Mouse (Mus musculus) c-Kit-positive CD71-positive TER-119-positive erythroid progenitor cells, embryonic 14.5 days (primary cell): ENCODE measurements around the gene Fars2.
"Not testable (repeated sequence)": the region's sequence is repeated elsewhere in the genome, so short reads cannot be mapped to it uniquely, and the experiment has no call there.

ENCODE experiments used
- DNase-seq: peaks from one replicate; pipeline ENCODE4 v3.0.0-alpha.2; 2013; ENCODE audit warnings: low spot score

Fars2 gene

DNA sequence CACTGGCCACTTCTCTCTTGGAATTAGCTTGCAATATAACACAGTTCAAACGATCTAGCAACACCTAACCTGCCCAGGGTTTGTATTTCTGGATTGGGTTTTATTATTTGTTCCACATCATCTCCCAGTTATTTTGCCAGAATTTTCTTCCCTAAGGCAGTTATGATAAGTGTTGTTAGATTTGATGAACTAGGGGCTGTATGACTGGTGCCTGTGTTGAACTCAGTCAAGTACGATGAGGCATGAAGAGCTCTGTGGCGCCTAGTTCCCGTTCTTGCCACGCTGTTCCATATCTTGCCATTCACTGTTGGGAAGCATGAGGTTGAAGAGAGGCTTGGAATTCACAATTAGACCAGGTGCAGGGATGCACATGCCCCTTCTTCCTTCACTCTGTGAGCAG is 177.3 kb downstream of the Fars2 start:
- DNase-seq = no peak

DNA sequence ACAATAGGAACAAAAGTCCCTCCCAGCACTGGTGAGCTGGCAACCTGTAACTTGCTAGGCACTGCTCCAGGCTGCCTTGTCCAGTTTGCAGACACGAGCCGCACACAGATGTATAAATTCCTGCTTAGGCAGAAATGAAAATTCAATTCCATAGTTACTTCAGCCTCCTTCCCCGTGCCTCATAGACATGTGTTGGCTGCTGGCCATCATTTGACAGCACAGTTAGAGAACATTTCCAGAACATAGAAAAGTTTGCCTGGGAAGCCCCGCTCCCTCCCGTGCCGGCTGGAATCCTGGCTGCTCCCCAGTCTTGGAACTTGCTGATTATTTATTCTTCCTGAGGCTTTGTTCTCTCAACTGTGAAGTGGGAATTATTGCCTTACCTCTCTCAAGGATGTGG is 178.6 kb downstream of the Fars2 start:
- no peak for DNase-seq

DNA sequence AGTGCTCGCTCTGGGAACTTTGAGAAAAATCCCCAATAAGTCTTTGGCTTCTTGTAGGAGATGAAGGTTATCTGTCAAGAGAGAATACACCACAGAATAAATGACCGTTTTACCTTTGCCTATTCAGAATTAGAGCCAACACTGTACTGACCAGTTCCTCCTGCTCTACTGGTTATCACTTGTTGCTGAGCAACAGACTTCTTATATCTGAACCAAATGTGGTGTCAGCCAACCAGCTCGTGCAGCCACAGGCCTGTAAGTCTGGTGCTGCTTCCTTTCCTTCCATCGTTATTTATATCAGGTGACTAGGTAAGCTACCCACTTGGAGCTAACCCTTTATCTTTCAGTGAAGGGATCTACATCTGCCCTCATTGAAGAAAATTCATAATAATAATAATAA is 179.4 kb downstream of the Fars2 start:
- no peak for DNase-seq

DNA sequence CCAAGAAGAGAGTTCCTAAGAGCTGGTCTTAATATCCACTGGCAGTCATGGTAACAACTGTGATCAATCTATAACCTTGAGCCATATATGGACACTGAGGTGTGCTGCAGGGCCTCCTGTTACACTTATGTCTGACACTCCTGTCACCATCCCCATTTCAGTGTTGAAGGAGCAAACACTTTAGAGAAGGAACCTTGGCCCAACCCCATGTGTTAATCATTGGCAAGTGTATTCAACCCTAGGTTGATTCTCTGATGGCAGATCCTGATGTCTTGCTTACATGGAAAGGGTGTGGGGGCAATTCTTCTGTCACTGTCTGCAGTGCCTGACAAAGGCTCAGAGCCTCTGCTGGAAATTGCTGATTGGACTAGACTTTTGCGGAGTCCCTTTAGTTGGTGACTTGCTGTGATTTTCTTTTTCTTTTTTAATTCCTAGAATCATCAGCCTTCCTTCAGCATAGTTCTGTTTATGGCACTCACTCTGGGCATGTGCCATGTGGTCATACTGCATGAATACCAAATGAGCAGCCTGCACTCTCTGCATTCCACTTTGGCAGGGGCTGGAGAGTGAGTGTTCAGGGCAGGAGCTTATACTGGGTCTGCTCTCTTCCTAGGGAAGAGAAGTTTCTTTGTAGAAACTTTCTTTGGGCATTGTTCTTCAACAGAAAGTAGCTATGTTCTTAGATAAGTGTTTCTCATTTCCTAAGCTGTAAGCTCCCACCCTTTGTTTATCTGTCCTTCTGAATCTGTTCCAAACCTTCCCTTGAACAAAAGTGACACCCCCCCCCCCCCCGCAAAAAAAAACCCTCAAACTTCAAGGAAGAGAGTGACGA is 181.0 kb downstream of the Fars2 start:
- DNase-seq = no peak

DNA sequence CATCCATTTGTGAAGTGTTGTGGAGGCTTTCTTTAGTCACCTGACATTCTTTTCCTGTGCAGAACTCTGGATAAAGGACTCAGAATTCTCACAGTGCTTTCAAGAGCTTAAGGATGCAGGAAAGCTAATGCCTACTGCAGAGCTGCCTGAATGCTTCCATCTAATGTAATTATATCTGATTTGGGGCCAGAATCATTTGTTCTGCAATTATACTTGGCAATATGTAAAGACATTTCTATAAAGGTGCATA is 181.5 kb downstream of the Fars2 start:
- DNase-seq = no peak

DNA sequence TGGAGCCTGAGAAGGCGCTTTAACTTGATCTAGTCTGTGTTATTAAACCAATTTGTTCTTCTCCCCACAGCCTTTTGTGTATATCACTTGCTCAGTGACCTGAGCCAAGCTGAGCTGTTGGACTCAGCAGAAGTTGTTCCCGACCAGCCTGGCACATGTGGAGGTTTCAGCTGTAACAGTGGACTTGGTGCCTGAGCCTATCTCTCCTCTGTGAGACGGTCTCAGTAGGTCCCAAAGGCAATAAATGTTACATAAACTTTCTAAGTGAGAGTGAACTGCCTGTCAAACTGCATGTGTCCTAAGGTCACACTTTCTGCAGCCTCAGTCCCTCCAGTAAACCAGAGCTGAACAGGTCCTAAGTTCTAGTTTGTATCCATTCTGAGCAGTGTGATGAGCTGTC is 185.6 kb downstream of the Fars2 start:
- no peak for DNase-seq

DNA sequence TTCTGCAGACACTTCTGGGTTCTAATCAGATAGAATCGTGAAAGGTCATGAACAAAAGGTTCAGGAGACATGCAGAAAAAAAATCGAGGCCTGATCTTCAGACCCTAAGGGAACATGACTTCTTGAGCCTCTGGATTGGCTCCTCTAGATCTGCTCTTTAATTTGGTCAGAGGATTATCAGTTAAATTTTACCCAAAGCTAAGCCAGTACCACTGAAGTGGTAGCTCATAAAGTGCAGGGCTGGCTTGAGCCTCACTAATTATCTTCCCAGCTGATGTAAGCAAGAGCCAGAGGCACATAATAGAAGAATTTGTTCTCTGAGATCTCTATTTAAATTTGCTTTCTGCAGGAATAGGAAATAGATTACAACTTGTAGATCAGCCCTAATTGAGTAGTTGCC is 188.1 kb downstream of the Fars2 start:
- DNase-seq = no peak

DNA sequence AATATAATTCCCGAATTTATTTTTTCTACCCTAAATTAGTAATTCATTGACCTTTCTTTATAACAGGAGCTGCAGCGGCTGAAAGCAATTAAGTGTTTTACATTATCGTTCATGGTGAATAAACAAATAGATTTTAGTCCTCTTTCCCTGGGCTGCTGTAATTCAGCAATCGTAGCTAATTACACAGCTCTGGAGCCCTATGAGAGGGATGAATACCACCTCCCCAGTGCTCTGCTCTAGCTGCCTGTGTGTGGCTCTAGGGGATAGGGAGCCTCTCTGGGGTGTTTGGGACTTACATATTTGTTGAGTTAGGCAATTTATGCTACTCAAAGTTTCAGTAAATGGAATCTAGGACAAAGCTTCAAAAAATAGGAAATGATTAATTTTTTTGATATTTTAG is 190.2 kb downstream of the Fars2 start:
- DNase-seq = no peak

DNA sequence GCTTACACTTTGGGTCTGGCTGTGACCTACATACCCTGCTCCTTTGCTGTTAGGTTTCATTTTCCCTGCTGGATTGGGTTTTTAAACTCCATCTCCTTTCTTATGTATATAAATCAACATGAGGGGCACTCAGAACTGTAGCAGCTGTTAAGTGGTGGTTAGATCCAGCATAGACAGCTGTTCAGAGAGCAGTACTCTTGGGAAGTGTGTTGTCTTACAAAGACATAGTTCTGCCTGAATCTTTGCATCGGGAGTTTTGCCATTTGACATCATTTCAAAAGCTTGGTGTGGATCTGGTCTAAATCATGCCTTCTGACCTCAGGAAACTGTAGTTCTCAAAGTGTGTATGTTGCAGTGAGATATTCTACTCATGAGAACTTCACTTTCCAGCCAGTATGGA is 191.9 kb downstream of the Fars2 start:
- no peak for DNase-seq

DNA sequence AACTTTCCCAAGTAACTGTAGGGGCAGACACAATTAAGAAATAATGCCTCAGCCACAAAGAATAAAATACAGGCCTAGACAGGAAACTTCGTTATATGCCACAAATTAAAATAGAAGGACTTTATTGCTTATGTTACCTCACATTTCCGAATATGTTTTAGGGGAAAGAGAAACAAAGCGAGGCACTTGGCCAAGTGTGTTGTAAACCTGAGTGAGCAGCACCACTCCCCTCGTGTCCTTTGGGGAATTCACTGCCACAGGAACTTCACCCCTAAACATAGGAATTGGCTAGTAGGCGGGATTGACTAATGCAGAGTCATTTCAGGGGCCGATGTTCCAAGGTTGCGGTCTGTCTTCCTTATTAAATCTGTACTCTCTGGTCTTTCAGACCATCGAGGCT is 197.0 kb downstream of the Fars2 start:
- DNase-seq = no peak

DNA sequence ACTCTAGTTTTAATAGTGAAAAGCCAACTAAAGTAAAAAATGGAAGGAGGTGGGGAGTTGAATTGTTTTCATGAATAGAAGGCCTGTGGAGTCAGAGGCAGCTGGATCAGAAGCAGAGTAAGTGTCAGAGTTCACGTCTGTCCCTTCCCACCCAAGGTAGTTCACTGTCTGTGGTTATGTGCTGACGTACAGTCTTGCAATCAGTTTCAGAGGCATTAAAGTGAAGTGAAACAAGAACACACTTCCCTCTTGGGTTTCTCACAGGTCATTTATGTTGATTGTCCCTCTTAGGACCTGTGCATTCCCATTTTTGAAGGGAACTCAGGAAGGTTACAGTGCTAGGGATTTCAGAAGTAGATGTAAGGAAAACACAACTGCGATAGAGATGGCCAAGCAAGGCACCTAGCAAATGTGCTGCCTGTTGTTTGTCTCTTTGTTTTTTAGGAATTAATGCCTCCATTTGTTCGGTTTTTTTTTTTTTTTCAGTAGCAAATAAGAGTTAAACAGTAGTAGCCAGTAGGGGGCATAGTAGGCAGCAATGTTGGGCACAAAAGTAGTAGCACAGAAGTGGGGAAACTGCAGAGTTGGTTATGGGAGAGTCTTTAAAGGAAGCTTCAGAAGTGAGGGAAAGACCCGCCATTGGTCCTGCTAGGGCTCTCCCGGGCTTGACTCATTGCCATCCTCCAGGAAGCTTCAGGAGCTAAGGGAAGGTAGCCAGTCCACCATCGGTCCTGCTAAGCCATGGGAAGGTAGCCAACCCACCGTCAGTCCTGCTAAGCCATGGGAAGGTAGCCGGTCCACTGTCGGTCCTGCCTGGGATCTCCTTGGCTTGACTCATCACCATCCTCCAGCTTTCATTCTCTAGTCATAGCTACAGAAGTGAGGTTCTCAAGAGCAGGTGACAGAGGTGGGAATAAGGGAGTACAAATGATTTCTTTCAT is 197.9 kb downstream of the Fars2 start:
- DNase-seq = no peak

DNA sequence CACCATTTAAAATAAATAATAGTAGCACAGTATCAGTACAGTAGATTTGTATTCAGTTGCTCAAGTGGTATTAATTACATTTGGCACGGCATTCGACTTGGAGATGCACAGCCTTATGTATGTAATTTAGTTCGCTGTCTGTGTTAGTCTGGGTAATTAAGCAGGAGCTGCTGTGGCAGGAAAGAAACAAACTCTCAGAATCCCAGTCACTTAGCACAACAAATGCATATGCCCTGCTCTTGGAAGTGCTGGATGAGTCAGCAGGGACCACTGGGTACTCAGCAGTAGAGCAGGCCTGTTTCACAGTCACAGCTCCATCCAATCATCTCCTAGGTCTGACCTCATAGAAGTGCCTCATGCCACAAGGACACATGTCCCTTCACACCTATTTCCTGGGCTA is 200.6 kb downstream of the Fars2 start:
- no peak for DNase-seq

DNA sequence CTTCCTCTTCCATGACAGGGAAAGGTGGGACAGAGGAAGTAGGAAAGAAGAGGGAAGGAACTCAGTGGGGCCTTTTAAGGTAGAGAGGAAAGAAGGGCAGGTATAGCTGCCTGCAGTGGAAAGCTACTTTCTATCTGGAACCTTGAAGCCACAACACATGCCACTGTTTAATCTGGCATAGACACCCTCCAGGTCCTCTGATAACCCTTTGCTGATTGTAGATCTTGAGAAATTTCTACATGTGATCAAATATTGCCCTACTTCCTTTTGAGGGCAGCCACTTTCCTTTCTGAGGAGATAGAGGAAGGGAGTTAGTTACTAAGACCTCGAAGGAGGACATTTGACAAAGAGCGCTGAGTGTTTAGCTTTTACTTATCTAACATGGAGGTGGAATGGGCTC is 207.4 kb downstream of the Fars2 start:
- no peak for DNase-seq

DNA sequence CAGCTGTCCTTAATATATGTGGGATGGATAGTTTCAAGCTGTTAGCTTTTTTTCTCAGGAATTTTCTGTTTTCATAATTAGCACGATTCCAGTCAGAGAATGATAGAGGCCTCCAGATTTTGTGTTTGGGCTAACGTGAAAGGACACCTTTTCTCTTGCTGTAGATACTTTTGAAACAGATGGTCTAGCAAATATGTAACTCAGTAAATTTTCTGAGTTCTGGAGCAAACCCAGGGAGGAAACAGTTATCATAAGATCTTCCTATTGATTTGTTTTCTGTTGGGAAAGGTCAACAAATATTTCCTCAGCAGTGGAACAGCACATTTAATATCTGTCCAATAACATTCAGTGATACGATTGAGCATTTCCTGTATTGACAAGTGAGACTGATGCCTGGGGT is 209.3 kb downstream of the Fars2 start:
- DNase-seq = no peak

DNA sequence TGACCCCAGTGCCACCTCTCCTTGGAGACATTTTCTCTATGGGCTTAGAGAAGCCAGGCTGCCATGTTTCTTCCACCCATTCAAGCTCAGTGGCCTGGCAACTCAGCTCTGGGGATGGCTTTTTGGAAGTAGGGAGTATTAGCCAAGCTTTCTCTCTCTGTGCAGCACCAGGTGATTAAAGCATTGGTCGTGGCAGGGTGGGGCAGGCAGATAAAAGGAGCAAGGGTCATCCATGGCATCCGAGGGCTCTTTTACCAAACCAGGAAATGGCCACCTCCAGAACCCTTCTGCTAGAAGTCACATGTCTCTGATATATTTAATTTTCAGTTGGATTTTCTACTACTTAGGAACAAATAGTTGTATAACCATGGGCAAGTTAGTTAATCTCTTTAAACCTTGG is 212.7 kb downstream of the Fars2 start:
- no peak for DNase-seq

DNA sequence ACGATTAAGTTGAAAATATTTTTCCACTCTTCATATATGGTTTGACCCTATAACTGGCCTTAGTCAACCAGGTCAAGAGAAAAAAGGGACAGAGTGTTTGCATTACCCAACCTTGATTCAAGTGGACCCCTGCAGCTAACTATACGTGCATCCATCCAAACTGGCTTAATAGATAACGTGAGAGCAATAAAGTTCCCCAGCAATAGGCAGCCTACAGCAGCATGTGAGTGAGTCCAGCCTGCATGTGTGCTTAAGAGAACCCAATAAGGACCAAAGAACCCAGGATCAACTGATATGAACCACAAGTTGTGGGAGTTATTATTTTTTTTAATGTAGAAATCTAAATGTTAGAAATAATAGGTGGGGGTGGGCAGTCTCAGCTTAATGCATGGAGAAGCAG is 213.3 kb downstream of the Fars2 start:
- DNase-seq = no peak

DNA sequence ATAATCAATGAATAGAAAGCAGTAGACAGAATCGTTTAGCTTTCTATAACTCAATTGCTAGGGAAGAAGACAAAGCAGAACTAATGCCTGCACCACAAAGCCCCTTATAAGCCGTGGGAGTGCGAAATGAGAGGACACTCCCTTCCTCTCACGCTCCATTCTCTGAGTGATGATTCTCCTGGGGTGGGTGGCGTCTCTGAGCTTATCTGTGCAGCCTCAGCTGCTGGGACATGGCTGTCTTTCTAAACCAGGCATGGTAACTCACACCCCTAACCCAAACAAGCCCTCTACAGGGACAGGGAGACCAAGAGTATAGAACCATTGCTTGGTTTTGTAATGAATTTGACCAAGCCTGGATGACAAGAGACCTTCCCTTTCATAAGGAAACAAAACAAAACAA is 217.5 kb downstream of the Fars2 start:
- no peak for DNase-seq

DNA sequence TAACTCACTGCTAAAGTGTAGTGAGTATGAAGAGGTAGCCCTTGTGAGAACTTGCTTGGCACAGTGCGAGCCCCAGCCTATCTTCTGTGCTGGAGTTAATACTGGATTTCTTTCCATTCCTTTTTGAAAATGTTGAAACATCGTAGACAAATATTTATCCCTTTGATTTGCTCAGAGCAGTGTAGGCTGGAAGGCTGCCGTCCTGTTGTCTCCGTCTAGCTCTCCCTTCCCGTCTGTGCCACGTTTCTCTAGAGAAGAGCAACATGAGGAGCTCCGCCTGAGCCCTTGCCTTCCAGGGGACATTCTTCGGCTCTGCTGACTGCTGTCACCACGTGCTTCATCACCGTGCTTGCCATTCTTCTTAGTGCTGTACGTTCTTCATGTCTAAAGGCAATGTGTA is 234.3 kb downstream of the Fars2 start:
- no peak for DNase-seq

DNA sequence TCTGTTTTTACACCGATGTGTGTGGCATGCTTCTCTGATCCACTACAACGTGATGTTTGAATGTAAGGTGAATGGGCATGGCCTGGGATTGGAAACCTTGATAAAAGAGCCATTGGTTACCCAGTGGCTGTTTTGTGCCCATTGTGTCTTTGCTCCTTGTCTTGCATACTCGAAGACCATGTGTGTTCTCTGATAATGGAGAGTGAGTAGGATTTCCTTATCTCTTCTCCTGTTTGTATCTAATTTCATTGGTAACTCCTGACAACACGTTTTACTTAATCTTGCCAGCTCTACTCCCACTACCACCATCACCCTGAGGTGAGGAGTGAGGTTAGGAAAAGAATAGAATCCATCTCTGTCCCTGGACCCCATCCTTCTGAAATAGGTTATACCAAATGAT is 240.3 kb downstream of the Fars2 start:
- DNase-seq = no peak

DNA sequence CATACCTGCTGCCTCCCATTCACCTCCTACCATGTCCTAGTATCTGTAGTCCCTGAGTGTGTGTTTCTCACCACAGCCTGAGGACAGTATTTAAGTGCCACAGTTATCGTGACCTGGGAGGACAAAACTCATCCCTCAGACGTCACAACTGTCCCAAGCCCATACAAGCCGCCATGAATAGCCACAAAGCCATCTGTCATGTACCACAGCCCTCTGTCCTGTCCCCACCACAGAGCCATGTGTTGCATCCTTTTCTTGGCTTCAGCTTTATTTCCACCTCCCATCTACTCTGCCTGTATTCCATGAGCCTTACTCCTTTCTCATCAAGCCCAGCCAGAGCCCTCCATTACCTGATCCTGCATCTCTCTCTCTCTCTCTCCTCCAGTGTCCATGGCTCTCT is 244.2 kb downstream of the Fars2 start:
- DNase-seq = no peak

DNA sequence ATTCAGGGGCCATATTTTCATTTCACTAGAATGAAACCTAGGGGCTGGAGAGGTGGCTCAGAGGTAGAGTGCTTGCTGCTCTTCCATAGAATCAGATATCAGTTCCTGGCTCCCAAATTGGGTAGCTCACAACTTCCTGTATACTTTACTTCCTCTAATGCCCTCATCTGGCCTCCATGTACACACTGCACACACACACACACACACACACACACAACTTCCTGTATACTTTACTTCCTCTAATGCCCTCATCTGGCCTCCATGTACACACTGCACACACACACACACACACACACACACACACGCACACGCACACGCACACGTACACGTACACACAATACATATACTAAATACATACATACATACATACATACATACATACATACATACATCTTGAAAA is 248.5 kb downstream of the Fars2 start:
- not testable (repeated sequence) for DNase-seq

DNA sequence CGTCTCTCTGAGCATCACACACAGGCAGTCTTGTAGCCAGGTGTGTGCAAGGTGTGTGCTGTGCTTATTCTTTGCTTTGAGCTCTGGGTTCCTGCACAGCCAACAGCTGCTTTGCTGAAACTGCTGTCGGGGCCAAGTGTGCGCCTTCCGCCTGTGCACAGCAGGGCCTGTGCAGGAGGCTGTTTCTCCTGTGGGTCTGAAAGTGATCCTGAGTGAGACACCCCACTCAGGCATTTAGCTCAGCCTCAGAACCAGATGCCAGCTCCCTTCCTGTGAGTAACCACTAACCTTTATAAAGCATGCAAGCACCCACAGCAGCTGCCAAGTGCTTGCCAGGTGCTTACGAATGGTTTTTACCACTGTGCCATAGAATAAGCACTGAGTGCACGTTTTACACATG is 249.1 kb downstream of the Fars2 start:
- DNase-seq = no peak

DNA sequence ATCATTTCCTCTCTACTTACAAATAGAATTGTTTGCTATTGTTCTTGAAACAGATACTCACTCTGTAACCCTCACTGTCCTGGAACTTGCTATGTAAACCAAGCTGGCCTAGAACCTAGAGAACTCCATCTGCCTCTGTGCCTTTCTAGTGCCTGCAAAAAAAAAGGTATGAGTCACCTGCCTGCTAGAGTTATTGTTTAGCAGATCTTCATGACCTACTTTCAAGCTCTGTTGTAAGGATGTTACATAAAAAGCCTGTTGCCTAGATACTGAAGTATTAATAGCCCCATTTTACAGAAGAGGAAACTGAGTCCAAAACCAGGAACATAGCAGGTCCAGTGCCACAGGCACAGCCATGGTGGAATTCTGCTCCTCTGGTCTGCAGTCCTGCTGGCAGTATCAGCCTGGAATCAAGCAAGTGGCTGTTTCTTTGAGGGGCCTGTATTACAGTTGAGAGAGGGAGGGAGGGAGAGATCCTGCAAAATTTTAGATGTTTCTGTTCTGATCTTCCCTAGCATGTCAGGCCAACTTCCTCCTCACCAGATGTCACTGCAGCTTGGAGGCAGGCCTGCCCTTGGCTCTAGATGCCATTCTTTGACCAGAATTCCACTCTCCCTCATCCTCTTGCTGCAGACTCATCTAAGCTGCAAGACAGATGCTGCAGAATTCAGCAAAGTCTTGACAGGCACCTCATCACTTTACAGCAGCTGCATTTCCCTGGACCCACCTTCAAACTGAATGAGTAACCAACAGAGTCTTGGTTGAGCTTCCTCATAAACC is 250.7 kb downstream of the Fars2 start:
- DNase-seq = no peak
